Mouse (Mus musculus) cerebellum, postnatal 14 days (tissue): Measurements from ENCODE around the gene Anks6.

ENCODE experiments used
- DNase-seq, 2 experiments: peaks; one replicate each; pipeline ENCODE4 v3.0.0; 2021; ENCODE audit warnings: mixed read lengths in 2 of 2

Gene Anks6

GRCm38 (mm10) chr4:46988824-46989223 lies 68.4 kb downstream of the Anks6 start:
- peak in 1 of 2 experiments; percentile 50 for DNase-seq

GRCm38 (mm10) chr4:46988257-46988656 lies 69.0 kb downstream of the Anks6 start:
- peak in 1 of 2 experiments; percentile 37 for DNase-seq

GRCm38 (mm10) chr4:46987809-46988208 lies 69.4 kb downstream of the Anks6 start:
- no peak for DNase-seq

GRCm38 (mm10) chr4:46986054-46986453 lies 71.2 kb downstream of the Anks6 start:
- peak; percentile 42 to 66 for DNase-seq

GRCm38 (mm10) chr4:46982912-46983311 lies 74.3 kb downstream of the Anks6 start:
- DNase-seq, result no peak

GRCm38 (mm10) chr4:46982094-46982493 lies 75.1 kb downstream of the Anks6 start:
- peak in 1 of 2 experiments; percentile 24 for DNase-seq

GRCm38 (mm10) chr4:46978371-46978770 lies 78.9 kb downstream of the Anks6 start:
- no peak for DNase-seq

GRCm38 (mm10) chr4:46977161-46977560 lies 80.1 kb downstream of the Anks6 start:
- DNase-seq, result peak in 1 of 2 experiments; percentile 47

- DNase-seq, result peak; percentile 90 to 91
Measured at GRCm38 (mm10) chr4:46976671-46977071, 80.6 kb downstream of the Anks6 start.

- DNase-seq, result no peak
Measured at GRCm38 (mm10) chr4:46973322-46973721, 83.9 kb downstream of the Anks6 start.

GRCm38 (mm10) chr4:46967981-46968380 lies 89.2 kb downstream of the Anks6 start:
- no peak for DNase-seq

GRCm38 (mm10) chr4:46966551-46966950 lies 90.7 kb downstream of the Anks6 start:
- peak; percentile 59 to 63 for DNase-seq
